Mouse (Mus musculus): ENCODE data around the gene Clcn2. TPM values are rescaled to one million over a fixed set of nuclear protein-coding genes. Genes with fewer than 3 reads are reported as not detected.

Gene Clcn2
- total and polyA plus RNA-seq, 2 experiments from 2014 or later, result 14.1 to 47.9 TPM

GRCm38 (mm10) chr16:20701729-20702521 lies 15.6 kb downstream of the Clcn2 start:
- H3K27ac ChIP-seq (ENCODE audit: low read depth, low read length), result no peak overlapping the region
- 17% methylated on average over 11 of the region's 12 CpGs for WGBS
- no peak for TF ChIP-seq CTCF (IDR thresholded peaks at IDR 0.05; ENCODE audit: low read depth)
- no peaks in the 10 kb centered on the region for H3K27me3 ChIP-seq (ENCODE audit: insufficient read depth, low read length)
- H3K4me3 ChIP-seq (ENCODE audit: low read depth, low read length), result no peak overlapping the region
- no peaks in the 10 kb centered on the region for H3K4me1 ChIP-seq (ENCODE audit: insufficient read depth)
- peaks cover 39% of the 10 kb centered on the region for H3K36me3 ChIP-seq (ENCODE audit: insufficient read depth)
- DNase-seq (no peak), ATAC-seq (peak; percentile 10; the same call in 1 of the 2 replicates)
- H3K9ac ChIP-seq, result no peak overlapping the region
- no peaks in the 10 kb centered on the region for H3K9me3 ChIP-seq (ENCODE audit: low read length)
- H3K4me2 ChIP-seq (ENCODE audit: low read depth), result no peak overlapping the region

- no peak overlapping the region for H3K4me3 ChIP-seq (ENCODE audit: low read depth, low read length)
- 43% methylated on average over 7 of the region's 7 CpGs for WGBS
- H3K27ac ChIP-seq (ENCODE audit: low read depth, low read length), result no peak overlapping the region
- no peak overlapping the region for H3K4me2 ChIP-seq (ENCODE audit: low read depth)
- no peaks in the 10 kb centered on the region for H3K27me3 ChIP-seq (ENCODE audit: insufficient read depth, low read length)
- peaks cover 35% of the 10 kb centered on the region for H3K36me3 ChIP-seq (ENCODE audit: insufficient read depth)
- ATAC-seq (no peak), DNase-seq (no peak)
- H3K9me3 ChIP-seq (ENCODE audit: low read length), result no peaks in the 10 kb centered on the region
- no peak for TF ChIP-seq CTCF (IDR thresholded peaks at IDR 0.05; ENCODE audit: low read depth)
- H3K9ac ChIP-seq, result no peak overlapping the region
- no peaks in the 10 kb centered on the region for H3K4me1 ChIP-seq (ENCODE audit: insufficient read depth)
Observed at GRCm38 (mm10) chr16:20701316-20701715, 16.2 kb downstream of the Clcn2 start.

- DNase-seq, result no peak
- Histone ChIP-seq H3K9ac (no peak overlapping the region), H3K4me1 (ENCODE audit: insufficient read depth) (no peaks in the 10 kb centered on the region), H3K4me3 (ENCODE audit: low read depth, low read length) (no peak overlapping the region), H3K27me3 (ENCODE audit: insufficient read depth, low read length) (no peaks in the 10 kb centered on the region), H3K36me3 (ENCODE audit: insufficient read depth) (peaks cover 35% of the 10 kb centered on the region), H3K4me2 (ENCODE audit: low read depth) (no peak overlapping the region), H3K27ac (ENCODE audit: low read depth, low read length) (no peak overlapping the region), H3K9me3 (ENCODE audit: low read length) (no peaks in the 10 kb centered on the region)
- ATAC-seq, result no peak
- WGBS, result 38% methylated on average over 5 of the region's 5 CpGs
- no peak for TF ChIP-seq CTCF (IDR thresholded peaks at IDR 0.05; ENCODE audit: low read depth)
Observed at GRCm38 (mm10) chr16:20700036-20700435, 17.5 kb downstream of the Clcn2 start.

GRCm38 (mm10) chr16:20699266-20699665 lies 18.3 kb downstream of the Clcn2 start:
- Histone ChIP-seq H3K27me3 (ENCODE audit: insufficient read depth, low read length) (no peaks in the 10 kb centered on the region), H3K4me3 (ENCODE audit: low read depth, low read length) (no peak overlapping the region), H3K27ac (ENCODE audit: low read depth, low read length) (no peak overlapping the region), H3K9me3 (ENCODE audit: low read length) (no peaks in the 10 kb centered on the region), H3K9ac (no peak overlapping the region), H3K36me3 (ENCODE audit: insufficient read depth) (peaks cover 35% of the 10 kb centered on the region), H3K4me1 (ENCODE audit: insufficient read depth) (peaks cover under 1% of the 10 kb centered on the region; the same call in 1 of the 2 replicates), H3K4me2 (ENCODE audit: low read depth) (no peak overlapping the region)
- no peak for TF ChIP-seq CTCF (IDR thresholded peaks at IDR 0.05; ENCODE audit: low read depth)
- no peak for ATAC-seq
- DNase-seq, result no peak
- WGBS, result 88% methylated on average over 5 of the region's 5 CpGs

- TF ChIP-seq CTCF (IDR thresholded peaks at IDR 0.05; ENCODE audit: low read depth), result no peak
- ATAC-seq (peak; percentile 82), DNase-seq (peak; percentile 96)
Observed at GRCm38 (mm10) chr16:20695622-20696323, 21.8 kb downstream of the Clcn2 start.

GRCm38 (mm10) chr16:20694781-20695180 lies 22.8 kb downstream of the Clcn2 start:
- H3K4me3 ChIP-seq (ENCODE audit: low read depth, low read length), result peak overlapping the region; percentile 47; the same call in 1 of the 2 replicates
- H3K27me3 ChIP-seq (ENCODE audit: insufficient read depth, low read length), result no peaks in the 10 kb centered on the region
- DNase-seq, result peak; percentile 80
- no peak for TF ChIP-seq CTCF (IDR thresholded peaks at IDR 0.05; ENCODE audit: low read depth)
- H3K36me3 ChIP-seq (ENCODE audit: insufficient read depth), result peaks cover 29% of the 10 kb centered on the region
- H3K27ac ChIP-seq (ENCODE audit: low read depth, low read length), result peak overlapping the region; percentile 79
- H3K9me3 ChIP-seq (ENCODE audit: low read length), result no peaks in the 10 kb centered on the region
- peaks cover 7% of the 10 kb centered on the region; the same call in 1 of the 2 replicates for H3K4me1 ChIP-seq (ENCODE audit: insufficient read depth)
- 52% methylated on average over 8 of the region's 8 CpGs for WGBS
- H3K4me2 ChIP-seq (ENCODE audit: low read depth), result peak overlapping the region; percentile 69
- no peak overlapping the region for H3K9ac ChIP-seq
- ATAC-seq, result peak; percentile 8; the same call in 1 of the 2 replicates

More at GRCm38 (mm10) chr16:20695622-20696323, 21.8 kb downstream of the Clcn2 start:
- 1% methylated on average over 46 of the region's 46 CpGs for WGBS
- Histone ChIP-seq H3K27ac (ENCODE audit: low read depth, low read length) (peak overlapping the region; percentile 79), H3K4me3 (ENCODE audit: low read depth, low read length) (peak overlapping the region; percentile 47), H3K9me3 (ENCODE audit: low read length) (no peaks in the 10 kb centered on the region), H3K4me2 (ENCODE audit: low read depth) (peak overlapping the region; percentile 69), H3K9ac (peak overlapping the region; percentile 60), H3K4me1 (ENCODE audit: insufficient read depth) (peaks cover 7% of the 10 kb centered on the region; the same call in 1 of the 2 replicates), H3K36me3 (ENCODE audit: insufficient read depth) (peaks cover 24% of the 10 kb centered on the region), H3K27me3 (ENCODE audit: insufficient read depth, low read length) (no peaks in the 10 kb centered on the region)

Data from forebrain, postnatal 0 days (tissue).